Mouse (Mus musculus) thymus, postnatal 10 days (tissue): Measurements from ENCODE around the gene Cwh43.
"Not testable (repeated sequence)": the region's sequence is repeated elsewhere in the genome, so short reads cannot be mapped to it uniquely, and the experiment has no call there.

Experiments
- DNase-seq, 2 experiments: peaks; one replicate each; pipeline ENCODE4 v3.0.0; 2021; ENCODE audit warnings: low spot score in 2 of 2

Gene Cwh43

GRCm38 (mm10) chr5:73480700-73481099 lies 74.8 kb downstream of the Cwh43 start, which contains the start of gene Dcun1d4:
Gene Dcun1d4, plus strand, starts transcription at chr5:73481000.
- DNase-seq = no peak

DNA sequence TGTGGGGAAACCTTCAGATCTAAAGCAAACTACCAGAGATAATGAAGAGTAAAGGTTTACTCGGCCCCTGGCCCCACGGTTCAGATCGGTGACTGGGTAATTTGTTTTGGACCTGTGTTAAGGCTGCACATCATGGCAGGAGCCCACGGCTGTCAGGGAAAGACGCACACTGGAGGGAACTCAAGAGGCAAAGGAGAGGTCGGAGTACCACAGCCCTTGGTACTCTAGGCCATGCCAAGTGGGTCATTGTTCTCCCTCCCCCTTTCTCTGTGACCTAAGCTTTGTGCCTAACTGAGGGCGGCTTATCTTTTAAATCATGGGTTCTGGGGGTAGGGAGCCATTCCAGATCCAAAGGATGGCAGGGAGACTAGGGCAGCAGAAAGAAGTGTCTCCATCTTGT lies 75.5 kb downstream of the Cwh43 start:
- DNase-seq = no peak

DNA sequence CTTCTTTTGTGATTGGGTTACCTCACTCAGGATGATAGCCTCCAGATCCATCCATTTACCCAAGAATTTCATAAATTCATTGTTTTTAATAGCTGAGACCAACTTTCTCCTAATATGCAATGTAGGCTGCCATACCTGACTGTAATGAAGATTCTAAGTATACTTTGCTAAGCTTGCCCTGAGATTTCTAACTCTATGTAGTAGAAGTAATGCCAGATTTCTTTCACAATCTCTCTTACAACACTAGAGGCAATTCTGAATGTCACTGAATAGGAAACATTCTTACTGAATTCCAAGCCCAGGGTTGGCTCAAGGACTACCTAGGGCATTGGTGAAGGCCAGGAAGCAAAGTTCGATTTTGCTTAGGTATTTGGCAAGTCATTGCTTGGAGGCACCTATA lies 76.5 kb downstream of the Cwh43 start:
- not testable (repeated sequence) for DNase-seq

GRCm38 (mm10) chr5:73484016-73484615 lies 78.2 kb downstream of the Cwh43 start:
- DNase-seq = no peak

- no peak for DNase-seq
Measured at GRCm38 (mm10) chr5:73486451-73486850, 80.6 kb downstream of the Cwh43 start.

DNA sequence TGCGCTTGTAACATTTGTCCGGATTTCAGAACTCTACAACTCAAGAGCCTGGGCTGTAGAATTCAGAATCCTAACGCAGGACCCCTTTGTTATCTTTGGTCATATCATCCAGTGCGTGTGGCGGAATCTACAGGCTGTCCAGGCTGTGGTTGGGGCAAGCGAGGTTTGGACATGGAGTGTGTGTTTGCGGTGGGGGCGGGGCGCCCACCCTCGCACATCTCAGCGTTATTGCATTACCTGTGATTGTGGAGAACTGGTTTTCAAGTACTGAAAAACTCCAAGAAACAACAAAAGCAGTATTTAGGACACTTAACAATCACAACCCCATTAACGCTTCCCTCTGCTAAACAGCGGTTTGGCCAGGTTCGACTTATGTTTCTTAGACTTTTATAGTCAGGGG lies 84.0 kb downstream of the Cwh43 start:
- DNase-seq = peak in 1 of 2 experiments; percentile 5

- DNase-seq = peak; percentile 97 to 98
Measured at GRCm38 (mm10) chr5:73490596-73491073, 84.8 kb downstream of the Cwh43 start.

GRCm38 (mm10) chr5:73491074-73491836 lies 85.4 kb downstream of the Cwh43 start:
- peak; percentile 35 to 60 for DNase-seq

DNA sequence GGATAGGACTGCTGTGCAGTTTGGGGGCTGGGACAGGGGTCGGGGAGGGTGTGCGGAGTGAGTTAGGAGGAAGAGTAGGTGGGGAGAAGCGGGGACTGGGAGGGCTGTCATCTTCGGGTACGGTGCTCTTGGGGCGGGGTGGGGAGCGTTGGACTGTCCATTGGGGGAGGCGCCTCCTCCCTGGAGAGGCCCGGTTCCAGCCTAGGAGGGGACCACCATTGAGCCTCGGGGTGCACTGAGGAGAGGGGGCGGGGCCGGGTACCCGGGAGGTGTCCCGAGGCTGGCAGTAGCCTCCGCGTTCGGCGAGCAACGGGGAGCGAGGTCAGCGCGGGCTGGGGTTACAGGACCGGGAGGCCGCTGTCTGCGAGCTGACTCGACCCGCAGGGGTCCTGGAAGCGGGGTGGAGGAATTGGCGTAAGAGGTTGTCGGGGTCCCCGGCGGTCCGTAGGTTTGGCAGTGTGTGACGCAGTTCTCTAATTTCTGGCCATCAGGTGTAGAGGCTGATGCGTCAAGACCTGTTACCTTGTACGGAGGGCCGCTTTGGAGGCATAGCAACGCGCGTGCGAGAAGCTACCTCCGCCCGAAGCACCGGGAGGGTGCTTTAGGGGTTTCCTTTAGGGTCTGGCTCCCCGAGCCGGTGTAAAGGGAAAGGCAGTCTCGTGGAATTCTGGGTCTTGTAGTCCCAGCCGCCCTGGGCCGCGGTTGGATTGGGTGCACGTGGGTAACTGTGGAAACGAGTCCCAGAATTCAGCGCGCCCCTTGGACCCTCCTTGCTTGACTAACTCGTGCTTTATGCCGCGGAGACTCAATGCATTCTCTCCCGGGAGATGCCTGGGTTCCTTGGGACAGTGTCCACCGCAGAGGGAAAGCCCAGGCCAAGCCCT lies 86.2 kb downstream of the Cwh43 start:
- DNase-seq = peak; percentile 84 to 85

- no peak for DNase-seq
Measured at GRCm38 (mm10) chr5:73497401-73497800, 91.5 kb downstream of the Cwh43 start.

DNA sequence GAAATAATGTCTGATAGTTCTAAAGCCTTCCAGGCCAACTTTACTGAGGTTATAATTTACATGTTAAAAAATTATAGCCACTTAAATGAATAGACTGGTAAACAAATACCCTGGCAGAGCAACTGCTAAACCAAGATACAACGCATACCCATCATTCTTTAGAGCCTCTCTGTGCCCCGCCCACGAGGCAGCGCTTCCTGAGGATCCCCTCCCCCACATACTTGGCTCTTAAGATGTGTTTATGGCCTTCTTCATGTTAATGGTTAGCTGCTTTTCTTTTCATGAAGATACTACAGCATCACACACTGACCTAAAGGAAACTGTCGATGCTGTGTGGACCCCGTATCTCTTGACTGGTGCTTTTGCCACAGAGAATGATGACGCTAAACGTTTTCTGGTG lies 92.7 kb downstream of the Cwh43 start:
- no peak for DNase-seq

DNA sequence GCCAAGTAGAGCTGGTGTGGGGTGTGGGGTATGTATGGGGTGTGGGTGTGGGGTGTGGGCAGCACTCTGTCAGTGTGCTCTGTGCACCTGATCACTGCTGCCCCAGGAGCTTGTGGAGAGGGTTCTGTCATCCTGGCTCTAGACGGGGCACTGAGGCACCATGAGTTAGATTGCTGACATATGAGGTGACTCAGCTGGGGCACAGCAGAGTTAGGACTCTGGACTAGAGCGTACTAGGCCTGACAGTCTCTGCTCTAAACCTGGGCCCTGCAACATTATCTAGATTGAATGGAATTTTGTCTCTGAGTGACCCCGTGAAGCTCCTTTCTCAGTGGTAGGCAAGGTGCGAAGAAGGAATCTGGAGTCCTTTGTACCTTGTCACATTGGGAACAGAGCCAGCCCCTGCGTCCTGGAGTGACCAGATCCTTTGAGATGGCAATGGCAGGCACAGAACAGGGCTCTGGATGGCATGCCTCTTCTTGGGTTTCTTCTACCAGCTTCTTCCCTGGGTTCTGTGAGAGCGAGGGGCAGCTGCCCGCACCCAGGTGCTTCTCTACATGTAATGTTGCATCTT lies 95.1 kb downstream of the Cwh43 start:
- no peak for DNase-seq

- no peak for DNase-seq
Measured at GRCm38 (mm10) chr5:73502422-73502821, 96.5 kb downstream of the Cwh43 start.
